Mouse (Mus musculus) erythroblast, embryonic 14.5 days (primary cell): ENCODE results near the gene Stox1. TPM values are rescaled to one million over a fixed set of nuclear protein-coding genes. Genes with fewer than 3 reads are reported as not detected.

ENCODE experiments used
- H3K27me3 ChIP-seq: 2 replicates; pipeline ENCODE4 v1.6.1; 2012; ENCODE audit warnings: inconsistent platforms; ENCODE audit not compliant: control insufficient read depth
- H3K36me3 ChIP-seq: 2 replicates; pipeline ENCODE4 v1.6.1; 2012; ENCODE audit warnings: mild to moderate bottlenecking, inconsistent platforms; ENCODE audit not compliant: control insufficient read depth
- H3K4me1 ChIP-seq: 2 replicates; pipeline ENCODE4 v1.6.1; 2012; ENCODE audit warnings: inconsistent platforms; ENCODE audit not compliant: control insufficient read depth
- H3K4me3 ChIP-seq: replicated peaks from 2 replicates; pipeline ENCODE3; 2012; ENCODE audit warnings: moderate library complexity, mild to moderate bottlenecking, inconsistent platforms
- H3K9me3 ChIP-seq: 2 replicates; pipeline ENCODE4 v1.6.1; 2012; ENCODE audit warnings: low read length, inconsistent platforms, mixed read lengths; ENCODE audit not compliant: control insufficient read depth
- GATA1 ChIP-seq: IDR thresholded peaks from 2 replicates; pipeline ENCODE4 v1.6.1; 2012; ENCODE audit warnings: low read length, inconsistent platforms, mixed read lengths
- TAL1 ChIP-seq: IDR thresholded peaks from 3 replicates; pipeline ENCODE4 v1.6.1; 2012; ENCODE audit warnings: low read length, inconsistent platforms, mixed read lengths
- polyA plus RNA-seq: library from polyadenylated mRNA; stranded (reverse); fragments of >175 nt; gene quantifications from 2 replicates; pipeline ENCODE4 v1.2.3, GENCODE M21; 2012

Gene Stox1
- polyA plus RNA-seq, 1 experiment, result not detected

GRCm38 (mm10) chr10:62650881-62651810 lies 74.8 kb downstream of the Stox1 start, which contains the start of gene Ddx50:
TSS of gene Ddx50 (minus strand) at chr10:62651218.
- Histone ChIP-seq H3K36me3 (peaks cover 22% of the 10 kb centered on the region), H3K27me3 (no peaks in the 10 kb centered on the region), H3K9me3 (no peaks in the 10 kb centered on the region), H3K4me3 (peak within 1 kb of the TSS; percentile 100), H3K4me1 (peaks cover 30% of the 10 kb centered on the region)
- TF ChIP-seq GATA1 (no peak), TAL1 (no peak)

- peak overlapping the region; percentile 100 for H3K4me3 ChIP-seq
- no peaks in the 10 kb centered on the region for H3K9me3 ChIP-seq
- no peaks in the 10 kb centered on the region for H3K27me3 ChIP-seq
- peaks cover 29% of the 10 kb centered on the region for H3K36me3 ChIP-seq
- no peak for TF ChIP-seq GATA1
- peaks cover 30% of the 10 kb centered on the region for H3K4me1 ChIP-seq
Observed at GRCm38 (mm10) chr10:62650358-62650782, 75.6 kb downstream of the Stox1 start.

Other genes starting within 250 kb of the Stox1 start
- 1.4 and 1.5 TPM in 2 replicates for gene Vps26a, start 239.3 kb downstream of the Stox1 start, polyA plus RNA-seq
- 0.97 and 2.5 TPM in 2 replicates for gene Srgn, start 198.7 kb downstream of the Stox1 start, polyA plus RNA-seq
- 1.2 and 1.3 TPM in 2 replicates for gene Kif1bp, start 147.7 kb downstream of the Stox1 start, polyA plus RNA-seq
- gene Ddx21, start 123.8 kb downstream of the Stox1 start, polyA plus RNA-seq, result 2.1 and 3.2 TPM in 2 replicates
- 4.4 and 5.6 TPM in 2 replicates for gene Ddx50, start 74.9 kb downstream of the Stox1 start, polyA plus RNA-seq
- gene Ccar1, start 66.2 kb upstream of the Stox1 start, polyA plus RNA-seq, result 0.51 and 0.70 TPM in 2 replicates
- 0.11 TPM in 1 of 2 replicates, not detected in the other for gene Tet1, start 182.9 kb upstream of the Stox1 start, polyA plus RNA-seq
- 0.33 and 0.58 TPM in 2 replicates for gene Slc25a16, start 194.5 kb upstream of the Stox1 start, polyA plus RNA-seq
- 1.0 and 1.6 TPM in 2 replicates for gene Dna2, start 220.9 kb upstream of the Stox1 start, polyA plus RNA-seq